Mouse (Mus musculus) left cerebral cortex, postnatal 10 days (tissue): ENCODE measurements around the gene Dagla. TPM values are rescaled to one million over a fixed set of nuclear protein-coding genes. Genes with fewer than 3 reads are reported as not detected.
A peak's percentile ranks its signal among the peaks of the same experiment; 100 is the strongest.

Experiments used
- DNase-seq, 2 experiments: peaks; one replicate each; pipeline ENCODE4 v3.0.0; 2021 to 2022; ENCODE audit warnings: low spot score in 2 of 2, mixed read lengths in 1 of 2; ENCODE audit errors: extremely low spot score in 1 of 2
- intact Hi-C: fragments of 180-260 bp; cut with DNase I; formaldehyde crosslinking; loops from one replicate; pipeline ENCODE4 v1.15.1; 2025
- total RNA-seq, 2 experiments: library from RNA; stranded (reverse); gene quantifications; 2 replicates each; pipeline ENCODE4 v1.2.3; 2021

Dagla gene
- total RNA-seq, 2 experiments from 2014 or later = 65.9 to 68.7 TPM

- DNase-seq = no peak
- intact Hi-C loops = no loop called here
Observed at GRCm38 (mm10) chr19:10223561-10223960, 81.1 kb downstream of the Dagla start.

DNA sequence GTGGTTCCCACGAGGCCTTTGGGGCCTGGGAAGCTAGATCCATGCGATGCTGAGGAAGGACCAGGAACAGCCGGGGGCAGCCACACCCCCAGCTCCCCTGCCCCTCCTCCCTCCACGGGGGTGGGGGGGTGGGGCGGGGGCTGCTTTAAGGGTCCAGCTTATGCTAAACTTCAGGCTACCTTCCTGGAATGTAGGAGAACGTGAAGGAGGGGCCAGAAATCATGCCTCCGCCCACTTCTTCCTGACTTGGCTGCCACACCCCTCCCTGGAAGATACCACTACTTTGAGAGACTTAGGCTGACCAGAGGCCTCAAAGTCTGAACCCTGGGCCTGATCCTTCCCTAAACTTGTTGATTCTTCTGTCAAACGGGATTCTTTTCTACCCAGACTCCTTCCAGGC lies 82.0 kb downstream of the Dagla start:
- no peak for DNase-seq
- intact Hi-C loops = no loop called here

GRCm38 (mm10) chr19:10221585-10221984 lies 83.1 kb downstream of the Dagla start:
- no peak for DNase-seq
- intact Hi-C loops = no loop called here

- no peak for DNase-seq
- intact Hi-C loops = no loop called here
Observed at GRCm38 (mm10) chr19:10219593-10219992, 85.1 kb downstream of the Dagla start.

DNA sequence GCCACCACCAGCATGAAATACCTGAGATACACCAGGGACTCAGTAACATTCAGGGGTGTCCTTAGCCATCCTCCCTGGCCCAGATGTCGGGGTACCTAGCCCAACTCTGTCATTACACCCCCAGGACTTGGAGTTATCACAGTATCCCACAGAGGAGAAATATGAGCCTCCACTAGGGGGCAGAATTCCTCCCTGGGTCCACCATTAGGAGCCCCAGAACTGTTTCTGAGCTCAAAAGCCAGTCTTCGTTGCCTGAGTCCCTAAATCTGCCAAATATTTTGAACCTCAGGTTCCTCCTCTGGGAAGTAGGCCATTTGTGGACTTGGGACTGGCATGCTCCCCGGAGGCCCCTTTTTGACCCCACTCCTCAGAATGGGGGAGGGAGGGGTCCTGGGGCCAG lies 85.6 kb downstream of the Dagla start:
- intact Hi-C loops = no loop called here

GRCm38 (mm10) chr19:10216101-10216500 lies 88.6 kb downstream of the Dagla start:
- no peak for DNase-seq
- intact Hi-C loops = no loop called here

More for the DNA sequence above, 85.6 kb downstream of the Dagla start:
- peak in 1 of 2 experiments; percentile 60 for DNase-seq

- intact Hi-C loops = no loop called here
- no peak for DNase-seq
Observed at GRCm38 (mm10) chr19:10213796-10214471, 90.7 kb downstream of the Dagla start.

GRCm38 (mm10) chr19:10210885-10211284 lies 93.8 kb downstream of the Dagla start:
- intact Hi-C loops = no loop called here
- no peak for DNase-seq

- DNase-seq = no peak
- intact Hi-C loops = no loop called here
Observed at GRCm38 (mm10) chr19:10208851-10209250, 95.8 kb downstream of the Dagla start.

DNA sequence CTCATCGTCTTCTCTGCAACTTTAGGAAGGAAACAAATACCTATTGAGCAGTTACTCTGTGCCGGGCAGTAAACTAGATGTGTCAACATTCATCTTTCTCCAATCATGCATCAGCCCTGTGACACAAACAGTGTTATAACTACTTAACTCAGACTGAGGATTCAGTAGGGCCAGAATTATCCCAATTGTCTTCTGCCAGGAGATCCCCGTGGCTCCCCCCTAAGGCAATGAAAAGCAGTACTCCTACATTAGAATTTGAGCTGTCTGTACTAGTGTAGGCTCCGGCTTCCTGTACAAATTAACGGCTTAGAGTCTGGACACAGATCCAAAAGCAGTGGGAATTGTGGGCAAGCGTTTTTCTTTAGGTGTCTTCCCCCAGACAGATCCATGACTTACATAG lies 99.6 kb downstream of the Dagla start:
- intact Hi-C loops = no loop called here
- DNase-seq = no peak

DNA sequence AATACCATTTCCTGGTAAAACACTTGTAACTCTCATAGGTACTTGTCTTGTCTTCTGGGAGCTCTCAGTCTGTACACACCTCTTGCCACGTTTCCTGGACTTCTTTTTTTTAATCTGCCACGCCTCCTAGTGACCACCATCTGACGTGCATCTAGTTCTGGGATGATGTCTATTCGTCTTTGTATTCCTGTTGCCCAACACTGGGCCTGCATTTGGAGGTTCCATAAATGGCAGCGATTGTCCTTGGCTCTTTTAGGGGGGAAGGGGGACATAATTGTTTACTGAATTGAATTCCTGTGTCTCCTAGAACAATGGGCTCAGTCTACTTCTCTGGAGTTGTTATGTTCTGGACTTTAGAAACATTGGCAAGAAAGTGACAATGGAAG lies 100.1 kb downstream of the Dagla start:
- no peak for DNase-seq
- intact Hi-C loops = no loop called here

GRCm38 (mm10) chr19:10203848-10204615 lies 100.6 kb downstream of the Dagla start, which contains the start of the genes Tmem258 and Fen1:
Gene Tmem258 (plus strand): TSS chr19:10204014.
Gene Fen1 (minus strand): TSS chr19:10204169.
- peak; percentile 77 to 90 for DNase-seq
- intact Hi-C loops = no loop called here

- intact Hi-C loops = no loop called here
- DNase-seq = no peak
Observed at GRCm38 (mm10) chr19:10203146-10203847, 101.4 kb downstream of the Dagla start.

GRCm38 (mm10) chr19:10198723-10199122 lies 106.0 kb downstream of the Dagla start:
- intact Hi-C loops = loop anchor here (5.0 kb wide), 1 partner anchor 196 kb away; the partner anchor contains the start of genes Best1 and Rab3il1
- DNase-seq = peak; percentile 71 to 88

DNA sequence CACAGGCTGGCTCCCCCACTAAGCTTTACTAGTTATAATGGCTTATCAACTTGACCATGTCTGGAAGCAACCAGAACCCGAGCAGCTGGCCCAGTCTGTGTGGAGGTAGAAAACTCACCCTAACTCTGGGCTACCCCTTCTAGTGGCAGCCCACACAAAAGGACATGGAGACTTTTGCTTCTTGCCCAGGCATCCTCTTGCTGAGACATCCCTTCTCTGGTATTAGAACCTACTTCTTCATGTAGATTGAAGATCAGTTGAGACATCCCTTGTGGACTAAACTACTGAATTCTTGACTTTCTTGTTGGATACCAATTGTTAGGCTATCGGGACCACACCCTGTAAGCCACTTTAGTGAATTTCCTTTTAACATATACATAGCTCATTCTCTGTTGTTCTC lies 106.4 kb downstream of the Dagla start:
- intact Hi-C loops = loop anchor here (5.0 kb wide), 1 partner anchor 196 kb away; the partner anchor contains the start of genes Best1 and Rab3il1

DNA sequence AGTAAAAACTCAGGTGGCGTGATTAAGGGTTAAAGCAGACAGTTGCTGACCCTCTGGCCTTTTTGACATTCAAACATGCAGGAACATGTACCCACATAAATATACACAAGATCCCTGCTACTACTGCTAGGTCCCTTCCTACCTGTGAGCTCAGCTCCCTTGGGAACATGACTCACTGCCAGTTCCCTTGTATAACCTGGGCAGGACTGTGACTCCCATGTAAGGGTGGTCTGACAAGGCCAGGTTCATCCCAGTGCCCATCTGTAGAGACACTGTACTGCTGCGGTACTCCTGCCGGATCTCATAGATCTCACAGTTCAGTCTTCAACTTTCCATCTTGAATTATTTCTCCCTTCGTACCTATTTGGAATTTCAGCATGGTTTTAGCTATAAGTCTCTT lies 107.5 kb downstream of the Dagla start:
- intact Hi-C loops = loop anchor here (5.0 kb wide), 1 partner anchor 195 kb away; the partner anchor contains the start of genes Best1 and Rab3il1
- DNase-seq = no peak

More for the DNA sequence above, 106.4 kb downstream of the Dagla start:
- no peak for DNase-seq
